Mouse (Mus musculus): ENCODE data around the gene Rbm24. TPM values are rescaled to one million over a fixed set of nuclear protein-coding genes. Genes with fewer than 3 reads are reported as not detected.

Rbm24 gene
- polyA plus RNA-seq, 1 experiment: 5.0 TPM

- 93% methylated on average over 1 of the region's 1 CpGs for WGBS
- no peaks in the 10 kb centered on the region for H3K27me3 ChIP-seq (ENCODE audit: control insufficient read depth, insufficient read depth, low read length)
- TF ChIP-seq CTCF (IDR thresholded peaks at IDR 0.05; ENCODE audit: borderline replicate concordance, insufficient read depth, low read depth, low read length) (no peak), POLR2A (IDR thresholded peaks at IDR 0.05; ENCODE audit: borderline replicate concordance, insufficient read depth, low read length) (no peak)
- H3K27ac ChIP-seq (ENCODE audit: insufficient read depth, low read length): no peak overlapping the region
- no peaks in the 10 kb centered on the region for H3K4me1 ChIP-seq (ENCODE audit: control insufficient read depth, insufficient read depth, low read length)
- no peak overlapping the region for H3K4me3 ChIP-seq (replicated peaks; ENCODE audit: insufficient read depth, low read depth, low read length)
- no peak for DNase-seq
Measured at GRCm38 (mm10) chr13:46407151-46407550, 11.1 kb upstream of the Rbm24 start.

DNA sequence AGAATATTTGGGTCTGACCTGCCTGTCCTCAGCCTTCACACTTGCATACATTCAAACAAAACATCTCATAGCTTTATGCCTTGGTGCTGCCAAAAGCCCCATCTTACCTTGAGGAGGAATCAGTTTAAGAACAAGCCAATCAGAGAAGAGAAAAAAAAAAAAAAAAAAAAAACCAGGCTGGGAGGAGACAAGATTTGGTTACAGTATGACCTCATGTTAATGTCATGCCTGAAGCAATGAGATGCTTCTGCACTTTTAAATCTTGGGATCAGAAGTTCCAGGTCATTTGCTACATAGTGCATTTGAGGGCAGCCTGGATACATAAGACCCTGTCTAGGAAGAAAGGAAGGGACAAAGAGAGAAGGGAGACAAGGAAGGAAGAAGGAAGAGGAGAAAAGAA is 6.0 kb upstream of the Rbm24 start:
- no peak for TF ChIP-seq POLR2A (IDR thresholded peaks at IDR 0.05; ENCODE audit: borderline replicate concordance, insufficient read depth, low read length)
- no peak for TF ChIP-seq CTCF (IDR thresholded peaks at IDR 0.05; ENCODE audit: borderline replicate concordance, insufficient read depth, low read depth, low read length)
- no peak for DNase-seq
- H3K27ac ChIP-seq (ENCODE audit: insufficient read depth, low read length): no peak overlapping the region
- H3K27me3 ChIP-seq (ENCODE audit: control insufficient read depth, insufficient read depth, low read length): no peaks in the 10 kb centered on the region
- no peak overlapping the region for H3K4me3 ChIP-seq (replicated peaks; ENCODE audit: insufficient read depth, low read depth, low read length)
- no peaks in the 10 kb centered on the region for H3K4me1 ChIP-seq (ENCODE audit: control insufficient read depth, insufficient read depth, low read length)

DNA sequence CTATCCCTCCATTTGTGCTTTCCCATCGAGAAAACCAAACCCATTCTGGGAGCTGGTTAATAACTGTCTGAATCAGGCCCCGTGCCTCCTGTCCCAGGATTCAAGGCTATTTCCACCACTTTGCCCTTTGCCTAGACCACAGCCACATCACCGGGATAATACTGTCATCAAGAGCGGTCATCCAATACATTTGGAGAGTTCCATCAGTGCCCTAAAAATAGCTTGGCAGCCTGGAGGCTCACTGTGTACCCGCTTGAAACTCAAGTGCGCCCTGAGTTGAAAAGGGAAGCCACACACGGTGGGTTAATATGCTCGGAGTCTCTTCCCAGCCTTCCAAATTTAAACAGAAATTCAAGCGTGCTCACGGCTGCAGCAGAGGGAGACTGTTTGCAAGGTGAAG is 4.6 kb upstream of the Rbm24 start:
- Histone ChIP-seq H3K4me3 (replicated peaks; ENCODE audit: insufficient read depth, low read depth, low read length) (no peak overlapping the region), H3K27me3 (ENCODE audit: control insufficient read depth, insufficient read depth, low read length) (no peaks in the 10 kb centered on the region), H3K27ac (ENCODE audit: insufficient read depth, low read length) (no peak overlapping the region), H3K4me1 (ENCODE audit: control insufficient read depth, insufficient read depth, low read length) (no peaks in the 10 kb centered on the region)
- TF ChIP-seq POLR2A (IDR thresholded peaks at IDR 0.05; ENCODE audit: borderline replicate concordance, insufficient read depth, low read length) (no peak), CTCF (IDR thresholded peaks at IDR 0.05; ENCODE audit: borderline replicate concordance, insufficient read depth, low read depth, low read length) (no peak)
- 19% methylated on average over 10 of the region's 10 CpGs for WGBS
- DNase-seq: peak; percentile 14 to 25

DNA sequence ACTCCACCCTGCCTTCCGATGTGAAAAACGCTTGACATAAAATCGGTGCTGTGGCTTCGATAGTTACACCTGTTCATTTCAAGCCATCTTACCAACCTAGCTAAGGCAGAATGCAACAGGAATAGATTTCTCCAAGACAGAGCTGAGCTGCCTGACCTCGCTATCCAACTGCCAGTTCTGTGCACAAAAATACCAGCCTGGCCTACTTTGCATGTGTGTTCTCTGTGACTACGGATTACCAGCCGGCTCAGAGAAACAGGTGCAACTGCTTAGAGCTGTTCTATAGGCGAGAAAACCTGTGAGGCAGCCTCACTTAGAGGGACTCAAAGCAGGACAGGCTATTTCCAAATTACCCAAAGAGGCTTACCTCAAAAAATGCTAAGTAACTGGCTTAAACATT is 4.2 kb upstream of the Rbm24 start:
- Histone ChIP-seq H3K27me3 (ENCODE audit: control insufficient read depth, insufficient read depth, low read length) (no peaks in the 10 kb centered on the region), H3K27ac (ENCODE audit: insufficient read depth, low read length) (no peak overlapping the region), H3K4me3 (replicated peaks; ENCODE audit: insufficient read depth, low read depth, low read length) (no peak overlapping the region), H3K4me1 (ENCODE audit: control insufficient read depth, insufficient read depth, low read length) (no peaks in the 10 kb centered on the region)
- peak; percentile 10 to 15 for DNase-seq
- 57% methylated on average over 8 of the region's 8 CpGs for WGBS
- no peak for TF ChIP-seq POLR2A (IDR thresholded peaks at IDR 0.05; ENCODE audit: borderline replicate concordance, insufficient read depth, low read length)
- no peak for TF ChIP-seq CTCF (IDR thresholded peaks at IDR 0.05; ENCODE audit: borderline replicate concordance, insufficient read depth, low read depth, low read length)

GRCm38 (mm10) chr13:46416021-46416420 is 2.2 kb upstream of the Rbm24 start:
- Histone ChIP-seq H3K4me3 (replicated peaks; ENCODE audit: insufficient read depth, low read depth, low read length) (no peak overlapping the region), H3K27ac (ENCODE audit: insufficient read depth, low read length) (no peak overlapping the region), H3K27me3 (ENCODE audit: control insufficient read depth, insufficient read depth, low read length) (no peaks in the 10 kb centered on the region), H3K4me1 (ENCODE audit: control insufficient read depth, insufficient read depth, low read length) (0 out of 2 replicates have a peak, but pooled peaks cover 3% of the 10 kb centered on the region)
- TF ChIP-seq POLR2A (IDR thresholded peaks at IDR 0.05; ENCODE audit: borderline replicate concordance, insufficient read depth, low read length) (no peak), CTCF (IDR thresholded peaks at IDR 0.05; ENCODE audit: borderline replicate concordance, insufficient read depth, low read depth, low read length) (no peak)
- 80% methylated on average over 8 of the region's 8 CpGs for WGBS
- no peak for DNase-seq

- WGBS: 91% methylated on average over 5 of the region's 5 CpGs
- no peak for TF ChIP-seq POLR2A (IDR thresholded peaks at IDR 0.05; ENCODE audit: borderline replicate concordance, insufficient read depth, low read length)
- DNase-seq: no peak
- Histone ChIP-seq H3K27me3 (ENCODE audit: control insufficient read depth, insufficient read depth, low read length) (no peaks in the 10 kb centered on the region), H3K4me1 (ENCODE audit: control insufficient read depth, insufficient read depth, low read length) (0 out of 2 replicates have a peak, but pooled peaks cover 3% of the 10 kb centered on the region), H3K4me3 (replicated peaks; ENCODE audit: insufficient read depth, low read depth, low read length) (no peak overlapping the region), H3K27ac (ENCODE audit: insufficient read depth, low read length) (no peak overlapping the region)
Measured at GRCm38 (mm10) chr13:46417594-46417993, 640 bp upstream of the Rbm24 start.

- H3K4me1 ChIP-seq (ENCODE audit: control insufficient read depth, insufficient read depth, low read length): 0 out of 2 replicates have a peak, but pooled peaks cover 3% of the 10 kb centered on the region
- H3K4me3 ChIP-seq (replicated peaks; ENCODE audit: insufficient read depth, low read depth, low read length): peak overlapping the region; percentile 89
- WGBS: 2% methylated on average over 73 of the region's 73 CpGs
- TF ChIP-seq CTCF (IDR thresholded peaks at IDR 0.05; ENCODE audit: borderline replicate concordance, insufficient read depth, low read depth, low read length) (no peak), POLR2A (IDR thresholded peaks at IDR 0.05; ENCODE audit: borderline replicate concordance, insufficient read depth, low read length) (no peak)
- H3K27me3 ChIP-seq (ENCODE audit: control insufficient read depth, insufficient read depth, low read length): no peaks in the 10 kb centered on the region
- H3K27ac ChIP-seq (ENCODE audit: insufficient read depth, low read length): no peak overlapping the region
- peak; percentile 27 to 51 for DNase-seq
Measured at GRCm38 (mm10) chr13:46418731-46419545, 704 bp downstream of the Rbm24 start.

GRCm38 (mm10) chr13:46419648-46420047 is 1.4 kb downstream of the Rbm24 start:
- 68% methylated on average over 7 of the region's 7 CpGs for WGBS
- TF ChIP-seq CTCF (IDR thresholded peaks at IDR 0.05; ENCODE audit: borderline replicate concordance, insufficient read depth, low read depth, low read length) (no peak), POLR2A (IDR thresholded peaks at IDR 0.05; ENCODE audit: borderline replicate concordance, insufficient read depth, low read length) (no peak)
- Histone ChIP-seq H3K27ac (ENCODE audit: insufficient read depth, low read length) (no peak overlapping the region), H3K4me3 (replicated peaks; ENCODE audit: insufficient read depth, low read depth, low read length) (no peak overlapping the region), H3K27me3 (ENCODE audit: control insufficient read depth, insufficient read depth, low read length) (no peaks in the 10 kb centered on the region), H3K4me1 (ENCODE audit: control insufficient read depth, insufficient read depth, low read length) (0 out of 2 replicates have a peak, but pooled peaks cover 3% of the 10 kb centered on the region)
- peak in 1 of 2 experiments; percentile 12 for DNase-seq

Data from cerebellum, adult 2 months (tissue).